Mouse (Mus musculus) MEL (cell line): ENCODE results near the gene Ccdc87. TPM values are rescaled to one million over a fixed set of nuclear protein-coding genes. Genes with fewer than 3 reads are reported as not detected.

Source experiments
- DNase-seq: peaks from one replicate; pipeline ENCODE4 v3.0.0; 2011; ENCODE audit warnings: low read depth, low spot score
- H3K27ac ChIP-seq: 2 replicates; pipeline ENCODE4 v1.5.1; 2012; ENCODE audit warnings: low read depth, mild to moderate bottlenecking, control low read depth, low read length, moderate library complexity; ENCODE audit not compliant: control insufficient read depth
- H3K27me3 ChIP-seq, 2 experiments: fragments of 150-350 bp in 1 of 2; sonication (generic) in 1 of 2; 2 replicates each; pipeline ENCODE4 v1.6.1; 2012; ENCODE audit warnings: low read length in 2 of 2, mild to moderate bottlenecking in 2 of 2, improper control_type of control experiment in 1 of 2, moderate library complexity in 1 of 2; ENCODE audit not compliant: insufficient read depth in 2 of 2, control insufficient read depth in 1 of 2
- H3K36me3 ChIP-seq, 2 experiments: 2 replicates each; pipeline ENCODE4 v1.6.1; 2012 to 2014; ENCODE audit warnings: low read length in 2 of 2, improper control_type of control experiment in 1 of 2, inconsistent platforms in 1 of 2, mild to moderate bottlenecking in 1 of 2; ENCODE audit not compliant: insufficient read depth in 2 of 2, control insufficient read depth in 1 of 2
- H3K4me1 ChIP-seq, 2 experiments: fragments of 150-350 bp in 1 of 2; sonication (generic) in 1 of 2; 2 replicates each; pipeline ENCODE4 v1.6.1; 2012; ENCODE audit warnings: low read length in 2 of 2, improper control_type of control experiment in 1 of 2, mild to moderate bottlenecking in 1 of 2; ENCODE audit not compliant: insufficient read depth in 2 of 2, control insufficient read depth in 1 of 2
- H3K4me3 ChIP-seq, 2 experiments: fragments of 150-350 bp in 1 of 2; sonication (generic) in 1 of 2; 2 replicates each; pipeline ENCODE4 v1.5.1; 2012; ENCODE audit warnings: low read depth in 2 of 2, low read length in 2 of 2, mild to moderate bottlenecking in 2 of 2, moderate library complexity in 2 of 2, control low read depth in 1 of 2, improper control_type of control experiment in 1 of 2; ENCODE audit not compliant: control insufficient read depth in 1 of 2, insufficient read depth in 1 of 2
- H3K79me2 ChIP-seq: 2 replicates; pipeline ENCODE4 v1.6.1; 2012; ENCODE audit warnings: mild to moderate bottlenecking, low read length, moderate library complexity; ENCODE audit not compliant: control insufficient read depth, poor library complexity, insufficient read depth
- H3K9ac ChIP-seq: 2 replicates; pipeline ENCODE4 v1.6.1; 2012; ENCODE audit warnings: low read depth, mild to moderate bottlenecking, control low read depth, low read length, moderate library complexity; ENCODE audit not compliant: control insufficient read depth, poor library complexity, severe bottlenecking
- H3K9me3 ChIP-seq: fragments of 150-350 bp; sonication (generic); replicated peaks from 2 replicates; pipeline ENCODE4 v1.6.1; 2012; ENCODE audit warnings: mild to moderate bottlenecking, low read length, improper control_type of control experiment, moderate library complexity; ENCODE audit not compliant: insufficient read depth
- CHD1 ChIP-seq: IDR thresholded peaks from 2 replicates; pipeline ENCODE4 v1.6.1; 2012; ENCODE audit warnings: low read depth, mild to moderate bottlenecking, inconsistent platforms, low read length, improper control_type of control experiment
- CHD2 ChIP-seq: IDR thresholded peaks from 2 replicates; pipeline ENCODE4 v1.6.1; 2011; ENCODE audit warnings: low read length, improper control_type of control experiment
- E2F4 ChIP-seq: IDR thresholded peaks from 2 replicates; pipeline ENCODE4 v1.6.1; 2011; ENCODE audit warnings: low read depth, low read length, improper control_type of control experiment, borderline replicate concordance
- ELF1 ChIP-seq: IDR thresholded peaks from 2 replicates; pipeline ENCODE4 v1.6.1; 2014; ENCODE audit warnings: low read depth, mild to moderate bottlenecking, inconsistent platforms, low read length, improper control_type of control experiment, moderate library complexity
- EP300 ChIP-seq, 2 experiments: IDR thresholded peaks; 2 replicates each; pipeline ENCODE4 v1.6.1; 2011; ENCODE audit warnings: improper control_type of control experiment in 2 of 2, low read length in 2 of 2, low read depth in 1 of 2, mild to moderate bottlenecking in 1 of 2
- ETS1 ChIP-seq: IDR thresholded peaks from 2 replicates; pipeline ENCODE4 v1.6.1; 2012; ENCODE audit warnings: low read depth, mild to moderate bottlenecking, inconsistent platforms, low read length, improper control_type of control experiment, moderate library complexity
- GATA1 ChIP-seq: IDR thresholded peaks from 2 replicates; pipeline ENCODE4 v1.6.1; 2011; ENCODE audit warnings: low read depth, low read length, improper control_type of control experiment
- JUND ChIP-seq: IDR thresholded peaks from 2 replicates; pipeline ENCODE4 v1.6.1; 2011; ENCODE audit warnings: low read depth, mild to moderate bottlenecking, improper control_type of control experiment, low read length
- MAFK ChIP-seq: IDR thresholded peaks from 2 replicates; pipeline ENCODE4 v1.6.1; 2011; ENCODE audit warnings: low read depth, mild to moderate bottlenecking, low read length, improper control_type of control experiment, borderline replicate concordance
- MAX ChIP-seq: IDR thresholded peaks from 2 replicates; pipeline ENCODE4 v1.6.1; 2011; ENCODE audit warnings: low read length, improper control_type of control experiment
- MXI1 ChIP-seq: IDR thresholded peaks from 2 replicates; pipeline ENCODE4 v1.6.1; 2011; ENCODE audit warnings: mild to moderate bottlenecking, low read depth, low read length, improper control_type of control experiment
- NRF1 ChIP-seq: IDR thresholded peaks from 2 replicates; pipeline ENCODE4 v1.6.1; 2014; ENCODE audit warnings: low read depth, mild to moderate bottlenecking, inconsistent platforms, low read length, improper control_type of control experiment, moderate library complexity; ENCODE audit not compliant: poor library complexity, insufficient read depth, severe bottlenecking
- POLR2AphosphoS5 ChIP-seq: IDR thresholded peaks from 2 replicates; pipeline ENCODE4 v1.6.1; 2012; ENCODE audit warnings: low read depth, borderline replicate concordance, mild to moderate bottlenecking, inconsistent platforms, low read length, moderate library complexity, mixed read lengths
- RAD21 ChIP-seq: IDR thresholded peaks from 2 replicates; pipeline ENCODE4 v1.6.1; 2011; ENCODE audit warnings: mild to moderate bottlenecking, low read depth, low read length, improper control_type of control experiment
- SIN3A ChIP-seq: IDR thresholded peaks from 2 replicates; pipeline ENCODE4 v1.6.1; 2012; ENCODE audit warnings: low read length, improper control_type of control experiment, inconsistent platforms
- TAL1 ChIP-seq: IDR thresholded peaks from 2 replicates; pipeline ENCODE4 v1.6.1; 2012; ENCODE audit warnings: mild to moderate bottlenecking, inconsistent platforms, low read length, moderate library complexity, mixed read lengths
- TCF12 ChIP-seq: IDR thresholded peaks from 2 replicates; pipeline ENCODE4 v1.6.1; 2014; ENCODE audit warnings: low read depth, mild to moderate bottlenecking, inconsistent platforms, low read length, improper control_type of control experiment, moderate library complexity
- USF2 ChIP-seq, 2 experiments: IDR thresholded peaks; 2 replicates each; pipeline ENCODE4 v1.6.1; 2011 to 2012; ENCODE audit warnings: improper control_type of control experiment in 2 of 2, low read length in 2 of 2, borderline replicate concordance in 1 of 2, inconsistent platforms in 1 of 2, low read depth in 1 of 2, mild to moderate bottlenecking in 1 of 2; ENCODE audit not compliant: insufficient read depth in 1 of 2
- ZMIZ1 ChIP-seq: IDR thresholded peaks from 2 replicates; pipeline ENCODE4 v1.6.1; 2012; ENCODE audit warnings: low read depth, mild to moderate bottlenecking, inconsistent platforms, low read length, improper control_type of control experiment, moderate library complexity
- polyA plus RNA-seq, 2 experiments: library from polyadenylated mRNA; stranded (reverse) in 1 of 2; unstranded in 1 of 2; fragments of >175 nt in 1 of 2; fragments of >200 nt in 1 of 2; gene quantifications; 2 replicates each; pipeline versions ENCODE4 v1.2.1 to v1.2.4; 2012; ENCODE audit warnings: low replicate concordance in 2 of 2, low read depth in 1 of 2; ENCODE audit not compliant: insufficient read length in 2 of 2, insufficient read depth in 1 of 2, missing spikeins in 1 of 2
- total RNA-seq: library from RNA; depleted of rRNA; stranded (reverse); fragments of 300-350 nt; gene quantifications from 2 replicates; pipeline ENCODE4 v1.2.3, GENCODE M21; 2012

The Ccdc87 gene
- total and polyA plus RNA-seq, 3 experiments: 0.04 to 0.06 TPM; not detected in 1

- TF ChIP-seq ZMIZ1: peak; percentile 86
- TF ChIP-seq E2F4: no peak
- TF ChIP-seq ELF1: peak; percentile 86
- TF ChIP-seq EP300 (IDR thresholded peaks at IDR 0.05; ENCODE audit: low read depth in 1 of 2, low read length in 2 of 2): 0 out of 4 replicates have a peak, but pooled peaks of 1 of the 2 experiments have one; percentile 19
- peak; percentile 68 for TF ChIP-seq SIN3A
- TF ChIP-seq RAD21: no peak
- no peak for TF ChIP-seq NRF1
- TF ChIP-seq MAX: peak; percentile 92
- TF ChIP-seq GATA1: no peak
- TF ChIP-seq USF2 (IDR thresholded peaks at IDR 0.05; ENCODE audit: borderline replicate concordance in 1 of 2, insufficient read depth in 1 of 2, low read depth in 1 of 2, low read length in 2 of 2): no peak
- TF ChIP-seq TAL1: no peak
- TF ChIP-seq MAFK: no peak
- no peak for TF ChIP-seq JUND
- TF ChIP-seq, all 39 proteins: peak for 15
These were observed 45.2 kb upstream of the Ccdc87 start, which contains the start of gene Rbm4 (continued) for GRCm38 (mm10) chr19:4793831-4794422.

- peaks cover 22 to 39% of the 10 kb centered on the region in 2 experiments for H3K4me1 ChIP-seq
- H3K79me2 ChIP-seq: peaks cover 68% of the 10 kb centered on the region
- peak; percentile 49 for DNase-seq
- H3K36me3 ChIP-seq: peaks cover 31 to 59% of the 10 kb centered on the region in 2 experiments
- H3K27ac ChIP-seq: peak overlapping the region; percentile 74
- TF ChIP-seq ETS1 (0 out of 2 replicates have a peak, but pooled peaks have one; percentile 31), MXI1 (peak; percentile 43; the same call in 1 of the 2 replicates), MAX (0 out of 2 replicates have a peak, but pooled peaks have one; percentile 9), EP300 (IDR thresholded peaks at IDR 0.05; ENCODE audit: low read depth in 1 of 2, low read length in 2 of 2) (peak; percentile 59 to 65; a peak in 2 of 4 replicates), CHD1 (no peak), GATA1 (peak; percentile 77), SIN3A (peak; percentile 53; the same call in 1 of the 2 replicates), POLR2AphosphoS5 (no peak), CHD2 (no peak), TCF12 (peak; percentile 64; the same call in 1 of the 2 replicates)
- no peak overlapping the region for H3K4me3 ChIP-seq
- no peaks in the 10 kb centered on the region for H3K9me3 ChIP-seq
- no peaks in the 10 kb centered on the region for H3K27me3 ChIP-seq
- H3K9ac ChIP-seq: no peak overlapping the region; the same call in 1 of the 2 replicates
These were observed 43.2 kb upstream of the Ccdc87 start for GRCm38 (mm10) chr19:4795929-4796328.
